Mouse (Mus musculus) megakaryocyte, embryonic 14.5 days (primary cell): Measurements from ENCODE around the gene Nebl.

ENCODE experiments used
- FLI1 ChIP-seq: IDR thresholded peaks from 2 replicates; pipeline ENCODE4 v1.6.1; 2012; ENCODE audit warnings: low read length, inconsistent platforms, mixed read lengths
- GATA1 ChIP-seq: IDR thresholded peaks from 3 replicates; pipeline ENCODE4 v1.6.1; 2012; ENCODE audit warnings: mixed read lengths, low read length, inconsistent platforms, borderline replicate concordance

DNA sequence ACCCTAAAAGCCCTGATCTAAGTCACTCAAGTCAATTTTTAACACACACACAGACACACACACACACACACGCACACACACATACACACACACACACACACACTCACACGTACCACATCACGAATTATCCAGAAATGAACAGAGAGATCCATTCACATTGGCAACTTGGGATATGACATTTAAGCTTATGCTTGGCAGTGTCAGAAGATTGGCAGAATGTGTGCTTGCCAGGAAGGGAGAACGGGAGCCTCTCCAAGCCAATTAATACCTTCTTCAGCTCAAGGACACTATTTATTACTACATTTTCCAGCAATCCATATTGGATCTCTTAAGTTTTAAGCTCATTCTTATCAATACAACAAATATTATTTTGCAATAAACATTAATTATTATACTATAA, 303.1 kb downstream of the Nebl start:
- no peak for TF ChIP-seq GATA1
- no peak for TF ChIP-seq FLI1
